Mouse (Mus musculus) frontal cortex, adult 2 months (tissue): ENCODE measurements around the gene Krtap19-3. TPM values are rescaled to one million over a fixed set of nuclear protein-coding genes. Genes with fewer than 3 reads are reported as not detected.
A peak's percentile ranks its signal among the peaks of the same experiment; 100 is the strongest.

Experiments
- DNase-seq, 2 experiments: peaks; one replicate each; pipeline ENCODE4 v3.0.0; 2022; ENCODE audit warnings: low spot score in 1 of 2; ENCODE audit errors: extremely low spot score in 1 of 2
- polyA plus RNA-seq: library from polyadenylated mRNA; depleted of rRNA; stranded (reverse); fragments of >200 nt; gene quantifications from 2 replicates; pipeline ENCODE4 v1.2.3, GENCODE M21; 2012; rRNA removed

The Krtap19-3 gene
- not detected in 2 replicates for polyA plus RNA-seq

GRCm38 (mm10) chr16:88877938-88878337, at the start of gene Krtap19-3:
Gene Krtap19-3, minus strand, starts transcription at chr16:88878038.
- no peak for DNase-seq

- DNase-seq = no peak
Measured at GRCm38 (mm10) chr16:88896357-88896756, 18.5 kb upstream of the Krtap19-3 start, which contains the start of gene Krtap19-5. Gene Krtap19-5, minus strand, starts transcription at chr16:88896457.

- no peak for DNase-seq
Measured at GRCm38 (mm10) chr16:88886870-88887269, 9.0 kb upstream of the Krtap19-3 start.

DNA sequence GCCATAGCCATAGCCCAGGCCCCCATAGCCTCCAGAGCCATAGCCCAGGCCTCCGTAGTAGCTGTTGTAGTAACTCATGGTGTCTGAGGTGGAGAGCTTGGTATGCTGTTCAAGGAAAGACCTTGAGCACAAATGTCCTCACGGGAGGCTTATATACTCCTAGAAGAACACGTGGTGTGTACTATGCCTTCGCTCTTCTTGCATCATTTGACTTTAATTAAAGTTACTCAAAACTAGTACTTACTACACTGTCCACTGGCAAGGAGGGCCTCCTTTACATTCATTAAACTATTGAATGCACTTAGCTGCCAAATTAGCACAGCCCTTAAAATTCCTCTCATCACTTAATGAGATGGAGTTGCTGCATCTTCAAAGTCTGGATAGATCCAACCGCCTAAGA, 7.2 kb upstream of the Krtap19-3 start, which contains the start of gene Krtap19-4:
Gene Krtap19-4 (minus strand): TSS at position 101 of the 400 bp plus-strand sequence.
- no peak for DNase-seq

GRCm38 (mm10) chr16:88874169-88874568, 3.7 kb downstream of the Krtap19-3 start, which contains the start of gene Krtap19-2:
Gene Krtap19-2, minus strand, starts transcription at chr16:88874269.
- DNase-seq = no peak

GRCm38 (mm10) chr16:88869311-88869710, 8.5 kb downstream of the Krtap19-3 start, which contains the start of gene Krtap19-1:
Gene Krtap19-1, minus strand, starts transcription at chr16:88869411.
- DNase-seq = no peak

DNA sequence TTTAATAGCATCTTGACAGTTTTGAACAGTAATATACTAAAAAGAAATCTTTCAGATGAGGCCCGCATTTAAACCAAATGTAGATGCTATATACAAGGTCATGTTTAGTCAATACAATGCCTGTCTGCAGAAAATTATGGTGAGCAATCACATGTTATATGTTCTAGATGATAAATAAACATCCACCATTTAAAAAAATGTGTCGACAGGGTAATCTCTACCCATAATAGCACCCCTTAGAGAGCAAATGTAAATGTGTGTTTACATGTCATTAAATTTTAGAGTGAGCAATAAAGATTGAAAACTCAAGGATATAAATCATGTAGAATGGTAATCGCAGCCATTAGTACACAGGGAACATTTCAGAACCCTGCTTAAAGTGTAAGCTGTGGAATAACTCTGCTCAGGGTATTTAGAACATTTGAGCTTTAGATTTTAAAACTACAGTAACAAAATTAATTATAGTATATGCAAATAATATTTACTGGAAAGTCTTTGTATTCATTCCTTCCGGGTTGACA, 12.9 kb downstream of the Krtap19-3 start:
- DNase-seq = no peak

GRCm38 (mm10) chr16:88851450-88851849, 26.4 kb downstream of the Krtap19-3 start:
- peak in 1 of 2 experiments; percentile 13 for DNase-seq

DNA sequence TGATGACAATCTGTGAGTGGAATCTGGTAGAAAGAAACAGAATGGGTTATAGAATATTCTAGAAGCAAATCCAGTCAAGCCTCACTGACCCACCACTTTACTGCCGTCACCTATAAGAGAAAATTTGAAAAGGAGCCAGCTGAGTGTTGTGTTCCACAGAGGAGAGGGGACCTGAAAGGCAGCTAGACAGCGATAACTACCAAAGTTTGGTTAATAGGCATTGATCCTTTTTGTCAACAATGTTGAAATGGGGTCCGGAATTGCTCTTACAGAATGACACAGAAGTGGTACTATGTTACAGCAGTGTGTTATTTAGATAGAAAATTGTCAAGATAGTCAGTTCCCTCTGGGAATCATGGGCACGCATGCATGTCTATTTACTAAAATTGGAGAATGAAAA, 29.3 kb downstream of the Krtap19-3 start:
- no peak for DNase-seq

- no peak for DNase-seq
Measured at GRCm38 (mm10) chr16:88847363-88847762, 30.5 kb downstream of the Krtap19-3 start.

Other genes with a start within 250 kb of the Krtap19-3 start
- gene Krtap26-1, start 230.2 kb downstream of the Krtap19-3 start, polyA plus RNA-seq = not detected in 2 replicates
- gene Krtap27-1, start 206.4 kb downstream of the Krtap19-3 start, polyA plus RNA-seq = not detected in 2 replicates
- gene 2310061N02Rik, start 170.1 kb downstream of the Krtap19-3 start, polyA plus RNA-seq = not detected in 2 replicates
- not detected in 2 replicates for gene Krtap13-1, start 149.2 kb downstream of the Krtap19-3 start, polyA plus RNA-seq
- gene Krtap13, start 126.4 kb downstream of the Krtap19-3 start, polyA plus RNA-seq = not detected in 2 replicates
- gene 2310034C09Rik, start 119.2 kb downstream of the Krtap19-3 start, polyA plus RNA-seq = not detected in 2 replicates
- gene 2310057N15Rik, start 103.8 kb downstream of the Krtap19-3 start, polyA plus RNA-seq = not detected in 2 replicates
- not detected in 2 replicates for gene Gm5965, start 100.1 kb downstream of the Krtap19-3 start, polyA plus RNA-seq
- gene Gm20741, start 65.8 kb downstream of the Krtap19-3 start, polyA plus RNA-seq = not detected in 2 replicates
- gene Krtap15, start 57.8 kb downstream of the Krtap19-3 start, polyA plus RNA-seq = not detected in 2 replicates
- gene Krtap14, start 51.9 kb downstream of the Krtap19-3 start, polyA plus RNA-seq = not detected in 2 replicates
- gene Krtap19-1, start 8.6 kb downstream of the Krtap19-3 start, polyA plus RNA-seq = not detected in 2 replicates
- not detected in 2 replicates for gene Krtap19-2, start 3.8 kb downstream of the Krtap19-3 start, polyA plus RNA-seq
- gene Krtap19-4, start 7.1 kb upstream of the Krtap19-3 start, polyA plus RNA-seq = not detected in 2 replicates
- gene Krtap19-5, start 18.4 kb upstream of the Krtap19-3 start, polyA plus RNA-seq = not detected in 2 replicates
- not detected in 2 replicates for gene Krtap19-9b, start 54.2 kb upstream of the Krtap19-3 start, polyA plus RNA-seq
- not detected in 2 replicates for gene Krtap16-3, start 84.8 kb upstream of the Krtap19-3 start, polyA plus RNA-seq
- gene Krtap22-2, start 132.7 kb upstream of the Krtap19-3 start, polyA plus RNA-seq = not detected in 2 replicates
- not detected in 2 replicates for gene Gm10229, start 137.2 kb upstream of the Krtap19-3 start, polyA plus RNA-seq
- not detected in 2 replicates for gene Krtap6-1, start 153.7 kb upstream of the Krtap19-3 start, polyA plus RNA-seq
- gene Gm10228, start 163.4 kb upstream of the Krtap19-3 start, polyA plus RNA-seq = not detected in 2 replicates
- not detected in 2 replicates for gene Krtap6-5, start 169.8 kb upstream of the Krtap19-3 start, polyA plus RNA-seq
- gene 1110025L11Rik, start 186.0 kb upstream of the Krtap19-3 start, polyA plus RNA-seq = not detected in 2 replicates
- gene Krtap6-3, start 206.0 kb upstream of the Krtap19-3 start, polyA plus RNA-seq = not detected in 2 replicates